Mouse (Mus musculus): Measurements from ENCODE around the gene Spns3. TPM values are rescaled to one million over a fixed set of nuclear protein-coding genes. Genes with fewer than 3 reads are reported as not detected.

The Spns3 gene
- polyA plus RNA-seq, 1 experiment from 2014 or later: 1.8 TPM

- 35% methylated on average over 2 of the region's 2 CpGs for WGBS (ENCODE audit: insufficient replicate concordance)
- H3K9me3 ChIP-seq (replicated peaks): no peaks in the 10 kb centered on the region
- no peak overlapping the region for H3K9ac ChIP-seq
- no peak overlapping the region for H3K27ac ChIP-seq (replicated peaks)
- peaks cover 95% of the 10 kb centered on the region for H3K4me1 ChIP-seq (replicated peaks)
- H3K36me3 ChIP-seq (replicated peaks): no peaks in the 10 kb centered on the region
- no peaks in the 10 kb centered on the region for H3K27me3 ChIP-seq
- ATAC-seq (ENCODE audit: insufficient read depth): no peak
- H3K4me2 ChIP-seq: no peak overlapping the region
- no peak overlapping the region for H3K4me3 ChIP-seq (replicated peaks)
Measured at GRCm38 (mm10) chr11:72479499-72479898, 70.8 kb downstream of the Spns3 start.

GRCm38 (mm10) chr11:72478228-72478627 lies 72.1 kb downstream of the Spns3 start:
- H3K9ac ChIP-seq: no peak overlapping the region
- no peak for ATAC-seq (ENCODE audit: insufficient read depth)
- 48% methylated on average over 6 of the region's 6 CpGs for WGBS (ENCODE audit: insufficient replicate concordance)
- H3K27ac ChIP-seq (replicated peaks): peak overlapping the region; percentile 38; the same call in 1 of the 2 replicates
- H3K4me1 ChIP-seq (replicated peaks): peaks cover 94% of the 10 kb centered on the region
- no peaks in the 10 kb centered on the region for H3K36me3 ChIP-seq (replicated peaks)
- no peaks in the 10 kb centered on the region for H3K9me3 ChIP-seq (replicated peaks)
- no peak overlapping the region for H3K4me2 ChIP-seq
- no peak overlapping the region for H3K4me3 ChIP-seq (replicated peaks)
- no peaks in the 10 kb centered on the region for H3K27me3 ChIP-seq

DNA sequence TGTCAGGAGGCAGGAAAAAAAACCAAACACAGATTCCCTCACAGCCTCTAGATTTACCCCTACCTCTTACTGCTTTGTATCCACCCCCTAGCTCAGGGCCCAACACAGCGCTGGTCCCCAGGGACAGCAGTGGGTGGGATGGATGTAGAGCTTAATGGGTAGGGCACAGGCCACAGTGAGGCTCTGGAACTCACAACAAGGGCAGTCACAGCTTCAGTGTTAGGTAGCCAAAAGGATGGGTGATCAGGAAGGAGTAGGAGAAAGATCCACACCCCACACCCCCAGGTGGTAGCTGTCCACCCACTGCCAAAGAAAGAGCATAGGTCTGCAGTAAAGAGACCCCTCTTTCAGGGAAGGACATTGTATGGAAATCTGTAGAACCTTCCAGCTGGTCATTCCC lies 72.7 kb downstream of the Spns3 start:
- no peaks in the 10 kb centered on the region for H3K9me3 ChIP-seq (replicated peaks)
- peaks cover 91% of the 10 kb centered on the region for H3K4me1 ChIP-seq (replicated peaks)
- no peaks in the 10 kb centered on the region for H3K36me3 ChIP-seq (replicated peaks)
- no peak overlapping the region for H3K4me3 ChIP-seq (replicated peaks)
- H3K4me2 ChIP-seq: no peak overlapping the region
- no peak overlapping the region for H3K9ac ChIP-seq
- no peak overlapping the region; the same call in 1 of the 2 replicates for H3K27ac ChIP-seq (replicated peaks)
- 70% methylated on average over 1 of the region's 1 CpGs for whole genome bisulfite sequencing (ENCODE audit: insufficient replicate concordance)
- H3K27me3 ChIP-seq: no peaks in the 10 kb centered on the region
- ATAC-seq (ENCODE audit: insufficient read depth): no peak

DNA sequence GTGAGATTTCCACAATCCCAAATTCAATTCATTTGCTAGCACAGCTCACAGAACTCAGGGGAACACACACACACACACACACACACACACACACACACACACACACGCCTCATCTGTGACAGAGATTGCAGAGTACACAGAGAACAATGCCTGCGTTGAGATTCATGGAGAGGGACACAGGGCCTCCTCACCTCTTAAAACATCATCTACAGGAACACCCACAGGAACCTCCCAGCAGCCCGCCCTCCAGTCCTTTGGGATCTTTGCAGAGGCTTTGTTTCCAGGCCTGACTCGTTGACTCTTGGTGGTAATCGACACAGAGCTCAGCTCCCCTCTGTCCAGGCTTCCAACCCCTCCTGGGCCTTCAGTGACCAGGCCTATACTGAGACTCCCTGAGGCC lies 73.1 kb downstream of the Spns3 start:
- Histone ChIP-seq H3K4me1 (replicated peaks) (peaks cover 91% of the 10 kb centered on the region), H3K9me3 (replicated peaks) (no peaks in the 10 kb centered on the region), H3K27ac (replicated peaks) (no peak overlapping the region; the same call in 1 of the 2 replicates), H3K9ac (no peak overlapping the region), H3K4me3 (replicated peaks) (no peak overlapping the region), H3K36me3 (replicated peaks) (no peaks in the 10 kb centered on the region), H3K4me2 (no peak overlapping the region), H3K27me3 (no peaks in the 10 kb centered on the region)
- ATAC-seq (ENCODE audit: insufficient read depth): no peak
- WGBS (ENCODE audit: insufficient replicate concordance): 38% methylated on average over 5 of the region's 5 CpGs

DNA sequence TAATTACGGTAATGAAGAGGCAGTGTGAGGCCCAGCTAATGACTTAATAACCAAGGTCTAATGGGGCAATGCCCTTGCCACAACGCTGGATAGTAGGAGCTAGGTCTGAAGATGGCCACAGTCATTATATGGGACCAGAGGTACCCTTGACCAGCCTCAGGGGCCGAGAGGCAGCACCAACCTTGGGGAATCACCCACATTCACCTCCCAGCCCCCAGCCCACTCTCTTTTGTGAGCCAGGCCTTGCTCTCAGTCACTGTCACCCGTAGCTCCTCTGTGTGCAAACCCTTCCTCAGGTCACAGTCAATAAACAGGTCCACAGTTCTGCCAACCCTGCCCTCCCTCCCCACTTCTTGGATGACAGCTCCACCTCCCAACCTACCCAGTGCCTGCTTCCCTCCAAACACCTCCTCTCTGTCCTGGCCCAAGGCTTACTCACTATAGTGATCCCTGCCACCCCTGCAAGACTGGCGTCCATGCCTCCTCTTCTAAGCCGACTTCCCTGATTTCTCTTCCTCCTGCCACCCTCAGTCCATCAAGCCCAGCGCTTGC lies 74.2 kb downstream of the Spns3 start:
- no peak overlapping the region for H3K4me3 ChIP-seq (replicated peaks)
- peak overlapping the region; percentile 30 for H3K4me2 ChIP-seq
- H3K9me3 ChIP-seq (replicated peaks): no peaks in the 10 kb centered on the region
- H3K4me1 ChIP-seq (replicated peaks): peaks cover 86% of the 10 kb centered on the region
- H3K27ac ChIP-seq (replicated peaks): no peak overlapping the region
- no peaks in the 10 kb centered on the region for H3K27me3 ChIP-seq
- no peak for ATAC-seq (ENCODE audit: insufficient read depth)
- 24% methylated on average over 7 of the region's 7 CpGs for WGBS (ENCODE audit: insufficient replicate concordance)
- H3K9ac ChIP-seq: no peak overlapping the region
- H3K36me3 ChIP-seq (replicated peaks): no peaks in the 10 kb centered on the region

DNA sequence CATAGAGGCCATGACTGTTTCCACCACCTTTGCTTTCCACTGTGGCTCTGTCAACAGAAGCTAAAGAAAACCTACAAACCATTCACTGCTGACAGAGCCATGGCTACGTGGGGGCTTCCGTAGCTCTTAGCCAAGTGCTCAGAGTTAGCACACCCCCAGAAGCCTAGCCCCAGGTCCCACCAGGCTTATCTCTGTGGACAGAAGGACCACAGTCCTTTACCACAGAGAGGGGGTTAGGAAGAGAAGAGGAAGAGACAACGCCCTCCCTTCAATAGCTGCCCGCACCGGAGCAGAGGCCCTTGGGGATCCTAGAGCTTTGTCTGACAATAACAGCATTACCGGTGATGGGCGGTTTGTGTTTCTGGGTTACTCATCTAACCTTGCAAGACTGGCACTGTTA lies 74.9 kb downstream of the Spns3 start:
- Histone ChIP-seq H3K4me2 (peak overlapping the region; percentile 30), H3K9me3 (replicated peaks) (no peaks in the 10 kb centered on the region), H3K4me1 (replicated peaks) (peaks cover 85% of the 10 kb centered on the region), H3K9ac (no peak overlapping the region), H3K27ac (replicated peaks) (peak overlapping the region; percentile 78), H3K36me3 (replicated peaks) (no peaks in the 10 kb centered on the region), H3K4me3 (replicated peaks) (no peak overlapping the region), H3K27me3 (no peaks in the 10 kb centered on the region)
- ATAC-seq (ENCODE audit: insufficient read depth): peak; percentile 47
- whole genome bisulfite sequencing (ENCODE audit: insufficient replicate concordance): 12% methylated on average over 7 of the region's 7 CpGs

GRCm38 (mm10) chr11:72474926-72475325 lies 75.4 kb downstream of the Spns3 start:
- peak; percentile 69 for ATAC-seq (ENCODE audit: insufficient read depth)
- no peaks in the 10 kb centered on the region for H3K36me3 ChIP-seq (replicated peaks)
- H3K9ac ChIP-seq: no peak overlapping the region
- H3K27me3 ChIP-seq: no peaks in the 10 kb centered on the region
- peak overlapping the region; percentile 32; the same call in 1 of the 2 replicates for H3K4me2 ChIP-seq
- H3K27ac ChIP-seq (replicated peaks): peak overlapping the region; percentile 78
- peaks cover 86% of the 10 kb centered on the region for H3K4me1 ChIP-seq (replicated peaks)
- no peaks in the 10 kb centered on the region for H3K9me3 ChIP-seq (replicated peaks)
- H3K4me3 ChIP-seq (replicated peaks): no peak overlapping the region
- WGBS (ENCODE audit: insufficient replicate concordance): 41% methylated on average over 3 of the region's 3 CpGs

- Histone ChIP-seq H3K4me3 (replicated peaks) (no peak overlapping the region), H3K9me3 (replicated peaks) (no peaks in the 10 kb centered on the region), H3K4me1 (replicated peaks) (peaks cover 87% of the 10 kb centered on the region), H3K4me2 (no peak overlapping the region), H3K27me3 (no peaks in the 10 kb centered on the region), H3K9ac (no peak overlapping the region), H3K27ac (replicated peaks) (no peak overlapping the region), H3K36me3 (replicated peaks) (no peaks in the 10 kb centered on the region)
- WGBS (ENCODE audit: insufficient replicate concordance): 68% methylated on average over 4 of the region's 4 CpGs
- no peak for ATAC-seq (ENCODE audit: insufficient read depth)
Measured at GRCm38 (mm10) chr11:72473540-72473939, 76.8 kb downstream of the Spns3 start.

DNA sequence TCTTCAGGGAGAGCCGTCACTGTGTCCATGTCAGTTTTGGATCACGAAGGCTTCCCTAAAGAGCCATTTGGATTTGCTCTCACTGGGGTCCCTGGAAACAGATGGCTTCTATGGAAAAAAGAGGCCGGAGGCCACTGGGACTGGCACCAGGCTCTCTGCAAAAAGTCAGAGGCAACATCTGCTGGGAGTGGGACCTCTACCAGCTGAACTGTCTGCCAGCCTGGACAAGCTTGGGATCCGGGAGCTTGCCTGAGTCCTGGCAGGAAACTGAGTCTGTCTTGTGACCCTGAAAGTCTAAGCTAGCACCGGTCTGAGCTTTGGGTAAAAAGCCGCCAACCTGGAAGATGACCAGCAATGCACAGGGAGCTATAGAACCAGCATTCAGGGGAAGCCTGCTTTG lies 78.9 kb downstream of the Spns3 start:
- Histone ChIP-seq H3K4me2 (no peak overlapping the region), H3K27ac (replicated peaks) (no peak overlapping the region), H3K4me3 (replicated peaks) (no peak overlapping the region), H3K27me3 (no peaks in the 10 kb centered on the region), H3K9ac (no peak overlapping the region), H3K4me1 (replicated peaks) (peaks cover 90% of the 10 kb centered on the region), H3K36me3 (replicated peaks) (no peaks in the 10 kb centered on the region), H3K9me3 (replicated peaks) (no peaks in the 10 kb centered on the region)
- WGBS (ENCODE audit: insufficient replicate concordance): 78% methylated on average over 6 of the region's 6 CpGs
- ATAC-seq (ENCODE audit: insufficient read depth): no peak

DNA sequence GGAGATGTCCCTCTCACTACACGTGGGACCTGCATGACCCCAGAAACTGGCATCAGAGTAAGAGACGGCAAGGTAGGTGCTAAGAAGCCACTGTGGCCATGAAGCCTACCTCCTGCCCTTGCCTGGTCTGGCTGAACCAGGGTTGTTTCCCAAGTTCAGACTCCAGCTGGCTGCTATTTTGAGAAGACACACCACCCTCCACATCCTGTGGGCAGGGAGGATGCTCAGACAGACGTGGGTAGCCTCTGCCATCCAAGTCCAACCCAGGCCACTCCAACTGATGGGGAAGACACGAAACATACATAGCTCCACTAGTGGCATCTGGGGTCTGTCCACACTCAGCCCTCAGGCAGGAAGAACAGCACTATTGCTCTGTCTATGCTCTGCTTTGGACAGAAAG lies 80.3 kb downstream of the Spns3 start:
- H3K4me3 ChIP-seq (replicated peaks): no peak overlapping the region
- no peak for ATAC-seq (ENCODE audit: insufficient read depth)
- peak overlapping the region; percentile 31; the same call in 1 of the 2 replicates for H3K27ac ChIP-seq (replicated peaks)
- peaks cover 88% of the 10 kb centered on the region for H3K4me1 ChIP-seq (replicated peaks)
- no peaks in the 10 kb centered on the region for H3K9me3 ChIP-seq (replicated peaks)
- H3K36me3 ChIP-seq (replicated peaks): no peaks in the 10 kb centered on the region
- H3K27me3 ChIP-seq: no peaks in the 10 kb centered on the region
- 42% methylated on average over 4 of the region's 4 CpGs for WGBS (ENCODE audit: insufficient replicate concordance)
- H3K4me2 ChIP-seq: no peak overlapping the region
- H3K9ac ChIP-seq: no peak overlapping the region

GRCm38 (mm10) chr11:72469217-72469616 lies 81.1 kb downstream of the Spns3 start:
- Histone ChIP-seq H3K9me3 (replicated peaks) (no peaks in the 10 kb centered on the region), H3K36me3 (replicated peaks) (no peaks in the 10 kb centered on the region), H3K4me3 (replicated peaks) (no peak overlapping the region), H3K27ac (replicated peaks) (peak overlapping the region; percentile 33; the same call in 1 of the 2 replicates), H3K27me3 (no peaks in the 10 kb centered on the region), H3K4me1 (replicated peaks) (peaks cover 81% of the 10 kb centered on the region), H3K4me2 (no peak overlapping the region), H3K9ac (no peak overlapping the region)
- peak; percentile 30 for ATAC-seq (ENCODE audit: insufficient read depth)
- 31% methylated on average over 5 of the region's 5 CpGs for WGBS (ENCODE audit: insufficient replicate concordance)

- H3K27ac ChIP-seq (replicated peaks): peak overlapping the region; percentile 45; the same call in 1 of the 2 replicates
- WGBS (ENCODE audit: insufficient replicate concordance): 57% methylated on average over 5 of the region's 5 CpGs
- H3K4me2 ChIP-seq: no peak overlapping the region
- no peaks in the 10 kb centered on the region for H3K27me3 ChIP-seq
- no peak overlapping the region for H3K9ac ChIP-seq
- H3K36me3 ChIP-seq (replicated peaks): no peaks in the 10 kb centered on the region
- no peaks in the 10 kb centered on the region for H3K9me3 ChIP-seq (replicated peaks)
- no peak overlapping the region for H3K4me3 ChIP-seq (replicated peaks)
- no peak for ATAC-seq (ENCODE audit: insufficient read depth)
- H3K4me1 ChIP-seq (replicated peaks): peaks cover 74% of the 10 kb centered on the region
Measured at GRCm38 (mm10) chr11:72468525-72468924, 81.8 kb downstream of the Spns3 start.

Measured in liver, embryonic 15.5 days (tissue).